Mouse (Mus musculus) left cerebral cortex, adult 18-20 months (tissue): Measurements from ENCODE around the gene Hyal2. TPM values are rescaled to one million over a fixed set of nuclear protein-coding genes. Genes with fewer than 3 reads are reported as not detected.
"Not testable (repeated sequence)": the region's sequence is repeated elsewhere in the genome, so short reads cannot be mapped to it uniquely, and the experiment has no call there.

Experiments
- DNase-seq, 2 experiments: peaks; one replicate each; pipeline ENCODE4 v3.0.0; 2021 to 2022; ENCODE audit warnings: low spot score in 2 of 2, mixed read lengths in 1 of 2
- total RNA-seq, 2 experiments: library from RNA; stranded (reverse); gene quantifications; 2 replicates each; pipeline ENCODE4 v1.2.3; 2021

The Hyal2 gene
- total RNA-seq, 2 experiments from 2014 or later: 13.0 to 15.5 TPM

GRCm38 (mm10) chr9:107545199-107545598, 22.5 kb upstream of the Hyal2 start:
- no peak for DNase-seq

DNA sequence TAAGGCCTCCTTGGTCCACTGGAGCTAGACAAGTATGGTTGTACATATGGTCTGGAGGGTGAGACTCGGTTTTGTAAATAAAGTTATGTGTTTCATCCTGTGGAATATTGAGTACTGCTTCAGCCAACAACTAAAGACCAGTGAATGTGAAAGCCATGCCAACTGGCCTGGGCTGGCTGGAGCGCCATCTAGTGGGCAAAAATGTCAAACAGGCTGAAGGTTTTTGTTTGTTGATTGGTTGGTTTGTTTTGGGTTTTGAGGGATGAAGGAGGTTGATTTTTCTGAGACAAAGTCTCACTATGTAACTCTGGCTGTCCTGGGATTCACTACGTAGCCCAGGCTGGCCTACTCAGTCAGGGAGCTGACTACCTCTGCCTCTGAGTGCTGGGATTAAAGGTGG, 22.1 kb upstream of the Hyal2 start:
- peak in 1 of 2 experiments; percentile 77 for DNase-seq

DNA sequence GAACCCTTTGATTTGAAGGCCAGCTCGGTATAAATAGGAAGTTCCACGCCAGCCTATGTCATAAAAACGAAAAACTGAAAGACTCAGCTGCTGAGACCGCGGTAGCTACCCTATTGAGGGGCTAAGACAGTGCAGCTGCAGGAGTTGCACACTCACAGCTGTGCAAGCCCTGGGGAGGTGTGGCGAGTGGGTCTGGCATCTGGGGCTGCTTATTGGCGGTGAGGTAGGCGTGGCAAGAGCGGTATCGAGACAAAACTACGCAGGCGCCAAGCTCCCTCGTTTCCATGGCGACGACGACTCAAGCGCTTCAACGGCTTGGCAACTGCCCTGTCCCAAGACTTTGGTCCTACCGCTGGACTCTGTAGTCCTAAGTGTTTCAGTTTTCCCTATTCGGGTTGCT, 20.7 kb upstream of the Hyal2 start, which contains the start of gene Zmynd10:
Gene Zmynd10, plus strand, starts transcription at position 273 of the 400 bp plus-strand sequence.
- peak; percentile 86 to 91 for DNase-seq

GRCm38 (mm10) chr9:107547957-107548356, 19.8 kb upstream of the Hyal2 start:
- DNase-seq: no peak

- DNase-seq: no peak
Measured at GRCm38 (mm10) chr9:107548820-107549219, 18.9 kb upstream of the Hyal2 start.

GRCm38 (mm10) chr9:107549297-107550074, 18.3 kb upstream of the Hyal2 start:
- no peak for DNase-seq

DNA sequence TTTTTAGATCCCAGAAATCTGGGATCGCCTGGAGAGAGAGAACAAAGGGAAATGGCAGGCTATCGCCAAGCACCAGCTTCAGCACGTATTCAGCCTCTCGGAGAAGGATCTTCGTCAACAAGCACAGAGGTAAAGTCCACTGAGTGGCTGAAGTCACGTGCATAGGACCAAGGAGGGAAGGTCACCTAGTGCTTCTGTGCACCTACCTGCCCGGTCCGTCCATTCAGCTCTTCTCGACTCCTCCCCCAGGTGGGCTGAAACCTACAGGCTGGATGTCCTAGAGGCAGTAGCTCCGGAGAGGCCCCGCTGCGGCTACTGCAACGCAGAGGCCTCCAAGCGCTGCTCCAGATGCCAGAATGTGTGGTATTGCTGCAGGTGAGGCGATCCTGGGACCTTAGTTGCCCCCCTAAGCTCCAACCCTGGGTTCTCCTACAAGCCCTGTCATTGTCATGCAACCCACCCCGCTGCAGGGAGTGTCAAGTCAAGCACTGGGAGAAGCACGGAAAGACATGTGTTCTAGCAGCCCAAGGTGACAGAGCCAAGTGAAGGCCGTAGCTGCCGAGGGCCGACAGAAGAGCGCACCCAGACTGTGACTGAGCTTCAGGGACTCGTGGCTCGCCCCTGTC, 17.1 kb upstream of the Hyal2 start:
- DNase-seq: no peak

DNA sequence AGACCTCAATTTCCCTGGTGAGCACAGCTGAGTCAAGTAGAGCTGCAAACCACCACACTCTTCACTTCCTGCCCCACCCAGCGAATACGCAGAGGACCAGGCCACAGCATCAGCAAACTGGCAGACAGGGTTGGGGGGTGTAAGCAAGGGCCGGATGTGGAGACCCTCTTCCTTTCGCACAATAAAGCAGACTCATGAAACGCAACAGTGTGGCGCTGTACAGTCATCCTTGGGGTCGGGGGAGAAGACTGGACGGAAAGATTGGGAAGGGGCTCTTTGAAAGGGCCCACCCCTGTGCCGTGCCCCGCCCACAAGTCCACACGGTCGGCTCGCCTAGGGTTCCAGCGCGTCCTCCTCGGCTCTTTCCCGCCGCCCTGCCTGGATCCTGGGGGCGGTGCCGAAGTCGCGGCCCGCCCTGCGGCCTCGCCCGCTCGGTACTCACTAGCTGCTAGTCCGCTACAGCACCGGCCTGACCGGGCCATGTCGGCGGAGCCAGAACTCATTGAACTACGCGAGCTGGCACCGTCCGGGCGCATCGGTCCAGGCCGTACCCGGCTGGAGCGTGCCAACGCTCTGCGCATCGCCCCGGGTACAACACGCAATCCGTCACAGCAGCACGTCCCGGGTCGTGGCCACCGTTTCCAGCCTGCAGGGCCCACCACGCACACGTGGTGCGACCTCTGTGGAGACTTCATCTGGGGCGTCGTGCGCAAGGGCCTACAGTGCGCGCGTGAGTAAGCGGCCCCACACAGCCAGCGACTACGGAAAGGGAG, 16.4 kb upstream of the Hyal2 start, which contains the start of gene Rassf1:
Gene Rassf1, plus strand, starts transcription at position 439 of the 773 bp plus-strand sequence.
- DNase-seq: no peak

GRCm38 (mm10) chr9:107551890-107552355, 15.8 kb upstream of the Hyal2 start:
- no peak for DNase-seq

- DNase-seq: no peak
Measured at GRCm38 (mm10) chr9:107552690-107553393, 14.9 kb upstream of the Hyal2 start.

GRCm38 (mm10) chr9:107553541-107554318, 14.0 kb upstream of the Hyal2 start:
- no peak for DNase-seq

- peak; percentile 89 to 95 for DNase-seq
Measured at GRCm38 (mm10) chr9:107554319-107554825, 13.4 kb upstream of the Hyal2 start.

GRCm38 (mm10) chr9:107555031-107555457, 12.7 kb upstream of the Hyal2 start:
- DNase-seq: no peak

- no peak for DNase-seq
Measured at GRCm38 (mm10) chr9:107555701-107556100, 12.0 kb upstream of the Hyal2 start.

GRCm38 (mm10) chr9:107556346-107556745, 11.4 kb upstream of the Hyal2 start:
- no peak for DNase-seq

DNA sequence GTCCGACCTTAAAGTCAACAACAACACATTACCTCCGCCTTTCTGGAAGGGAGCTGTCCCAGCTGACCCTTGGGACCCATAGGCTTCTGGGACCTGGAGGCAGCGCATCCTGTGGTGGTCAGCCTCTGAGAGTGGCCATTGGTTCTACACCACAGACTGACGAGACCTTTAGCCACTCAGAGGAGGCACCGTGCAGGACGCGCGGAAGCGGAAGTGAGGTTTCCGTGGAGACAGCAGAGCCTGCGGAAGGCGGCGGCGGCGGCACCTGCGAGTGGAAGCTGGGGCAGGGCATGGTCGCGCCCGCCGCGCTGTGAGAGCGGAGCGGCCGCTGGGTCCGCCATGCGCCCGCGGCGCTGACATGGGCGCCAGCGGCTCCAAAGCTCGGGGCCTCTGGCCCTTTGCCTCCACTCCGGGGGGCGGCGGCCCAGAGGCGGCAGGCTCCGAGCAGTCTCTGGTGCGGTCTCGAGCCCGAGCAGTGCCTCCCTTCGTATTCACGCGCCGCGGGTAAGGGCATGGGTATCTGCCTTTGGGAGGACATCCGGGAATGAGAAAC, 4.6 kb upstream of the Hyal2 start, which contains the start of gene Tusc2:
Gene Tusc2, plus strand, starts transcription at position 227 of the 553 bp plus-strand sequence.
- DNase-seq: peak; percentile 95 to 97

- DNase-seq: not testable (repeated sequence)
Measured at GRCm38 (mm10) chr9:107565556-107565955, 2.2 kb upstream of the Hyal2 start.

DNA sequence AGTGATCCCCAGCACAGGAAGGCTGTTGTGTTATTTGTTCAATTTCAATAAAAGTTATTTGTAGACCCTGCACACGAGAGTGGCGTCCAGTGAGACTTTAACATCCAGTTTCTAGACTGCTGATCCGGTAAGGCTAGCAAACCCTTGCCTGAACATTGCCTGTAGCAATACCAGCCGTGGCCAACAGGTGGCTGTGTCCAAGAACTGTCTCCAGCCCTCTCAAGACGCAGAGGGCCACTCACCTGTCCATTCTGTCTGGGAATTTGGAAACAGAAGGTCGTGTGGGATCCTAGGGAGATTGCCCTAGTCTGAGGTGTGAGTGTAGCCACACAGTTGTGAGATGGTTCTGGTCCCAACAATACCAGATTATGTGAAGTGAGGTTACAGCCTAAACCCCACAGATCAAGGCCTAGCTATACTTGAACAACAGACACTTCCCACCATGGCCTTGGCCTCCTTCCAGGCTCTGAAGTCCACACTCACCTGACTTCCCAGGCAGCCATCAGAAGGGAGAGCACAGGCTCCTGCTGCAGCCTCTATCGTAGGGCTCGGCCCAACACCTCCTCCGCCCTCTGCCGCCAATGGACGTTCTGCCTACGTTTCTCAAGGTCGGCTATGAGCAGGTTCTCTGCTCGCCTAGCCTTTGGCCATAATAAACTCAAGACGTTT, 1.6 kb upstream of the Hyal2 start:
- DNase-seq: peak; percentile 64 to 73

DNA sequence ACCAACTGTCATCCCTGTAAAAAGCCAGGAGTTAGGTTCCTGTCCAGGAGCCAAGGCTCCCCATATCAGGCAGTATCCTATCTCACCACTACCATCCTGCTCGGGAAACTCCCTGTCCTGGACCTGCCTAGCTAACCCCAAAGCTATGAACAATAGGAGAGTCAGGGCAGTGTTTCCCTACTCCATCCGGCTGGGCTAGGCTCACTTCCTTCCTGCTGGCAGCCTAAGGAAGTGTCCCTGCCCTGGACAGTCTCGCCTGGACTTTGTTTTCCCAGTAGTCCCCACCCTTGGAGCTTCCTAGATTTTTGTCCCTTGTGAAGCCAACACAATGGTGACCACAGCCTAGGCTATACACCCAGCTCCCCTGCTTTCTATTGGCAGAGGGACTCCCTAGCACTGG, 890 bp upstream of the Hyal2 start:
- no peak for DNase-seq
